Mouse (Mus musculus) liver, embryonic 14.5 days (tissue): ENCODE measurements around the gene Svs1. TPM values are rescaled to one million over a fixed set of nuclear protein-coding genes. Genes with fewer than 3 reads are reported as not detected.

Experiments
- ATAC-seq: fragments of 200-750 bp; cut with Nextera tagmentation; 2 replicates; pipeline ENCODE4 v1.8.0; 2017; ENCODE audit warnings: moderate number of reproducible peaks, mild to moderate bottlenecking, moderate library complexity; ENCODE audit not compliant: insufficient read depth
- DNase-seq, 3 experiments: peaks; one replicate each; pipeline ENCODE4 v3.0.0-alpha.2; 2012 to 2013; ENCODE audit warnings: low read depth in 3 of 3, low spot score in 3 of 3
- H3K27ac ChIP-seq: fragments of 300-500 bp; sonication (generic); 2 replicates; pipeline ENCODE4 v1.5.1; 2014; ENCODE audit warnings: moderate library complexity, mild to moderate bottlenecking, control low read depth, inconsistent platforms
- H3K27me3 ChIP-seq: fragments of 300-500 bp; sonication (generic); 2 replicates; pipeline ENCODE4 v1.6.1; 2014; ENCODE audit warnings: mild to moderate bottlenecking, low read length, moderate library complexity; ENCODE audit not compliant: control insufficient read depth, insufficient read depth
- H3K36me3 ChIP-seq: fragments of 300-500 bp; sonication (generic); replicated peaks from 2 replicates; pipeline ENCODE4 v1.6.1; 2014; ENCODE audit warnings: low read depth; ENCODE audit not compliant: control insufficient read depth, insufficient read depth
- H3K4me1 ChIP-seq, 2 experiments: fragments of 200-500 bp in 1 of 2; fragments of 300-500 bp in 1 of 2; sonication (generic) in 1 of 2; replicated peaks; 2 replicates each; pipeline ENCODE4 v1.6.1; 2012 to 2014; ENCODE audit warnings: antibody characterized with exemption in 1 of 2, inconsistent platforms in 1 of 2, low read length in 1 of 2; ENCODE audit not compliant: control insufficient read depth in 2 of 2, insufficient read depth in 2 of 2
- H3K4me2 ChIP-seq: fragments of 300-500 bp; sonication (generic); 2 replicates; pipeline ENCODE4 v1.6.1; 2014; ENCODE audit warnings: low read depth, mild to moderate bottlenecking, control low read depth, moderate library complexity
- H3K4me3 ChIP-seq, 2 experiments: fragments of 200-500 bp in 1 of 2; fragments of 300-500 bp in 1 of 2; sonication (generic) in 1 of 2; 2 replicates each; pipeline ENCODE4 v1.5.1; 2012 to 2014; ENCODE audit warnings: low read depth in 2 of 2, low read length in 2 of 2, mild to moderate bottlenecking in 2 of 2, control low read depth in 1 of 2, inconsistent platforms in 1 of 2, moderate library complexity in 1 of 2; ENCODE audit not compliant: insufficient read depth in 1 of 2
- H3K9ac ChIP-seq: fragments of 300-500 bp; sonication (generic); replicated peaks from 2 replicates; pipeline ENCODE4 v1.6.1; 2014; ENCODE audit warnings: mild to moderate bottlenecking, control low read depth, moderate library complexity
- H3K9me3 ChIP-seq: fragments of 300-500 bp; sonication (generic); 2 replicates; pipeline ENCODE4 v1.6.1; 2016; ENCODE audit warnings: low read length, mixed read lengths; ENCODE audit not compliant: control insufficient read depth
- CTCF ChIP-seq: IDR thresholded peaks from 2 replicates; pipeline ENCODE4 v1.5.1; 2016; ENCODE audit warnings: antibody characterized with exemption, low read depth, control low read depth
- EP300 ChIP-seq: IDR thresholded peaks from 2 replicates; pipeline ENCODE4 v1.6.1; 2016; ENCODE audit warnings: antibody characterized with exemption, low read depth
- WGBS: fragments of 180-500 bp; shearing (Covaris S2); extraction: QIAGEN DNeasy Blood & Tissue Kit; methylation state at CpG from one replicate; pipeline ENCODE4 v1.1.7; 2014; ENCODE audit not compliant: insufficient replicate concordance; 5-methylcytosine and 5-hydroxymethylcytosine counted together
- polyA plus RNA-seq, 2 experiments: library from polyadenylated mRNA; depleted of rRNA in 1 of 2; stranded (reverse) in 1 of 2; unstranded in 1 of 2; fragments of >200 nt; fragmentation: Nextera tagmentation in 1 of 2; extraction: Ambion mirVana in 1 of 2; gene quantifications; 2 replicates each; pipeline versions ENCODE4 v1.2.1 to v1.2.3; 2012 to 2014

The Svs1 gene
- polyA plus RNA-seq, 2 experiments: not detected

DNA sequence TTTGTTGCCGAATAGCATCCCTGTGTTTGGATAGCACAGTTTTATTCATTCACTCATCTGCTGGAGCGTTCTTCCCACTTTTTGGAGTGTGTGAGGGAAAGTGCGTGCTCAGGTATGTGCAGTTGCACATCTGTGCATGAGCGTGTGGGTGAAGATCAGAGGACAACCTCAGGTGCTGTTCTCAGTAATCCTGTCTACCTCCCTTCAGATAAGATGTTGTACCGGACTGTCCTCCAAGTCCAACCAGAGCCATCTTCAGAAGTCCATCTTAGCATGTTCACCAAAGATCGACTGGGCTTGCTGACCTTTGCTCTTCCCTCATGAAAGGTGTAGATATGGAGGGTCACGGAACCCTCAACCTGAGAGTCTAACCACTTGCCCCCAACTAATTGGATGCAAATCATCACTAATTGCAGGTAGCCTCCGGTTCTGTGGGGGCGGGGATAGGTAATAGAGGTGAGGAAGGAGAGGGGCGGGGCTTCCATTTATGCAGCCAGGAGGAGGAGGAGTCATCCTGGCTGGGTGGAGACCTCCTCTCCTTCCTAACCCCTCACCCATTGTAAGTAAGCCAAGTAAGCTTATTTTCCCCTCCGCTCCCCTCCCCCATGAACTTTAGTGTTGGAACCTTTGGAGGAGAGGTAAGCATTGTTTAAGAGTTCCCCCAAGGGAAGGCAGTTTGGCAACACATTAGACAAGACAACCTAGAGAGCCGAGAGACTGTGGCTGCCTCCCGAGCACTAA lies 21.9 kb downstream of the Svs1 start:
- H3K9me3 ChIP-seq: no peaks in the 10 kb centered on the region
- H3K36me3 ChIP-seq: no peaks in the 10 kb centered on the region
- H3K27me3 ChIP-seq: no peaks in the 10 kb centered on the region
- peaks cover 0 to 6% of the 10 kb centered on the region in 2 experiments; a peak in 2 of 4 replicates for H3K4me1 ChIP-seq
- no peak for TF ChIP-seq CTCF
- TF ChIP-seq EP300: no peak
- H3K4me2 ChIP-seq: peak overlapping the region; percentile 51
- DNase-seq (no peak), ATAC-seq (no peak)
- H3K27ac ChIP-seq: no peak overlapping the region
- 29% methylated on average over 13 of the region's 13 CpGs for WGBS
- H3K9ac ChIP-seq: no peak overlapping the region
- H3K4me3 ChIP-seq: peak overlapping the region in 1 of 2 experiments; percentile 16; a peak in 2 of 4 replicates

DNA sequence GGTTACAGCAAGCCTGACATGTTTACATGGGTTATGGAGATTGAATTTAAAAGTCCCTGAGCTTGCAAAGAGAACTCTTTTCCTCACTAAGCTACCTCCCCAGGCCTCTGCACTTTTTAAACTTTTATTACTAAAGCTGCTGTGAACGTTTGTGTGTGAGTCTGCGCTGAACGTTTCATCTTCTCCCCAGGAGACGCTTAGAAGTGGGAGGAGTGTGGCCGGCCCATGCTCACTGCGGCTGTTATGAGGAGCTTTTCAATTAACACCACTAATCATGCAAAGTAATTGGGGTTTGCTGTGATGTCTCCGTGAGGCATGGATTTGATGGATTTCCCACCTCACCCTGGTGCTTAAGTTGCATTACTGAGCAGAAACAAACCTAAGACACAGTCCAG lies 22.5 kb downstream of the Svs1 start:
- TF ChIP-seq CTCF (no peak), EP300 (no peak)
- DNase-seq (no peak), ATAC-seq (no peak)
- WGBS: 46% methylated on average over 7 of the region's 7 CpGs
- no peaks in the 10 kb centered on the region for H3K9me3 ChIP-seq
- no peak overlapping the region for H3K4me2 ChIP-seq
- no peak overlapping the region for H3K9ac ChIP-seq
- no peaks in the 10 kb centered on the region for H3K27me3 ChIP-seq
- no peaks in the 10 kb centered on the region for H3K36me3 ChIP-seq
- H3K27ac ChIP-seq: no peak overlapping the region
- H3K4me3 ChIP-seq: no peak overlapping the region
- peaks cover 0 to 6% of the 10 kb centered on the region in 2 experiments; a peak in 2 of 4 replicates for H3K4me1 ChIP-seq

DNA sequence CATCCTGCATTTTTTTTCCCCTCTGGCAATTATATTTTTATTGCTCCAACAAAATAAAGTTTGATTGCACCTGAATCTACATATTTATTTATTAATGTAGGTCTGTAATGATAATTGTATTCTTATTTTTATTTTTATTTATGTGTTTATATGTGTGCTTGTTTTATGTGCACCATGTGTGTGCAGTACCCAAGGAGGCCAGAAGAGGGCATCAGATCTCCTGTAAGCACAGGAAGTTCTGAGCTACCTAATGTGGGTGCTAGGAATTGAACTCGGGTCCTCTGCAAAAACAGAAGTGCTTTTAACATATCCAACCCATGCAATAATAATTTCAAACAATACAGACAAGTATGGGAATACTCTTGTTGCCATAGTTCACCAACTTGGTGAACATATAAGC lies 23.0 kb downstream of the Svs1 start:
- Histone ChIP-seq H3K4me2 (no peak overlapping the region), H3K27ac (no peak overlapping the region), H3K4me1 (peaks cover 0 to 6% of the 10 kb centered on the region in 2 experiments; a peak in 2 of 4 replicates), H3K36me3 (no peaks in the 10 kb centered on the region), H3K4me3 (no peak overlapping the region), H3K9me3 (no peaks in the 10 kb centered on the region), H3K27me3 (no peaks in the 10 kb centered on the region), H3K9ac (no peak overlapping the region)
- TF ChIP-seq EP300 (no peak), CTCF (peak; percentile 32; the same call in 1 of the 2 replicates)
- DNase-seq: no peak
- 51% methylated on average over 1 of the region's 1 CpGs for WGBS
- ATAC-seq: no peak

DNA sequence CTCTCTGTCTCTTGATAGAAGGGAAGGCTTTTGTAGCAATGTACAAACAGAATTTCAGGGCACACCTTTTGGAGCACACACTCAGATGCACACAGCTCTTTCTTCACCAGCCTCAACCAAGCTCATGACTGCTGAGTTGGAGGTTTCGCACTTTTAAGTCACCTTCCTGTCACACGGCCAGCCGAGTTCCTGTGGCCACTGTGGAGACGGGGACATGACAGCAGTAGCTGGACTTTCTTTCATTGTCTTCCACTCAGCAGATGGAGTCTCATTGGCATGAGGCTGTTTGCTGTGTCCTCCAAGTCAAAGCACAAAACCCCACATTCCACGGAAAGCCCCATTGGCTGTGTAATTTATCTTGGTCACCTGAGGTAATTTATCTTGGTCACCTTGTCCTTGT lies 24.5 kb downstream of the Svs1 start:
- ATAC-seq: no peak
- 47% methylated on average over 5 of the region's 5 CpGs for WGBS

DNA sequence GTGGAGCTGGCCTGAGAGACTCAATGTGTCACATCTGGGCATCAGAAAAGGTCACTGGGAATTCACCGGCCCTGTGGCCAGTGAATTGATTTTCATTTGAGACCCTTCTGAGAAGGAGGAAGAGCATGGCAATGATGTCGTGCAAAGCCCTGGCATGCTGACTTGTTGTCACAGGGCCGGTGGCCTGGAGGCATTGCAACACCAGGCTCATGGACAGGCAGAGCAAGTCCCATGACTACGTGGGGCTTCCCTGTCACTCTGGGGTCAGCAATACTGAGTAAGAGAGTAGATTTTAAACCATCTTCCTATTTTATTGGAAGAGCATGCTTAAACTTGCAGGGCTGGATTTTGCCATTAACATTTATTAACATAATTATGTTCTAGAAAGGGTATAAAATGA lies 26.4 kb downstream of the Svs1 start:
- DNase-seq (no peak), ATAC-seq (no peak)
- no peak overlapping the region for H3K4me3 ChIP-seq
- 44% methylated on average over 4 of the region's 4 CpGs for WGBS
- no peak overlapping the region for H3K4me2 ChIP-seq
- no peak for TF ChIP-seq CTCF
- TF ChIP-seq EP300: no peak
- H3K9ac ChIP-seq: no peak overlapping the region
- H3K9me3 ChIP-seq: no peaks in the 10 kb centered on the region
- no peak overlapping the region for H3K27ac ChIP-seq
- peaks cover 0 to 6% of the 10 kb centered on the region in 2 experiments; a peak in 2 of 4 replicates for H3K4me1 ChIP-seq
- no peaks in the 10 kb centered on the region for H3K36me3 ChIP-seq
- H3K27me3 ChIP-seq: no peaks in the 10 kb centered on the region

More for the DNA sequence above, 24.5 kb downstream of the Svs1 start:
- no peaks in the 10 kb centered on the region for H3K27me3 ChIP-seq
- no peak overlapping the region for H3K4me2 ChIP-seq
- H3K27ac ChIP-seq: no peak overlapping the region
- TF ChIP-seq CTCF: no peak
- no peak for TF ChIP-seq EP300
- H3K9ac ChIP-seq: no peak overlapping the region
- H3K9me3 ChIP-seq: no peaks in the 10 kb centered on the region
- peaks cover 0 to 6% of the 10 kb centered on the region in 2 experiments; a peak in 2 of 4 replicates for H3K4me1 ChIP-seq
- H3K4me3 ChIP-seq: no peak overlapping the region
- H3K36me3 ChIP-seq: no peaks in the 10 kb centered on the region
- no peak for DNase-seq
